ENCODE assay signal across 27 mouse cellular contexts in the genomic region with DNA sequence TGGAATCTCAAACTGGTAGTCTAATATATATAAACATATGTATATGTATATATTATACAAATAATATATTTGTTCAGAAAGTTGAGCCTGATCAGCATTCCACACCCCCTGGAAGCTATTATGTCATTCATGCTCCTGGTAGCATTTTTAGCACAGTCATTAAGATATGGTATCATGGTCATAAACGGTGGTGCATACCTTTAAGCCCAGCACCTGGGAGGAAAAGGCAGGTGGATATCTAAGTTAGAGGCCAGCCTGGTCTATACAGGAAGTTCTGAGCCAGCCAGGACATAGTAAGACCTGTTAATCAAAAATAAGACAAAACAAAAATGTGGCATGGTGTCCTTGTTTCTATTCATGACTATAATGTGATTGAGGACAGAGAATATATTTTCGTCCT.
"Had no signal": no experiment of that assay in that cellular context is flagged by ENCODE, and none has a peak within 500 bp of the region (broad histone marks: within the 10 kb centered on the region; RNA-seq: fewer than 3 reads in every experiment).

No protein-coding gene starts in this region.

- H3K27me3 ChIP-seq: embryonic facial prominence, embryonic 12.5 days; embryonic facial prominence, embryonic 13.5 days; embryonic facial prominence, embryonic 15.5 days; forebrain, embryonic 12.5 days; forebrain, embryonic 13.5 days; forebrain, embryonic 15.5 days had no signal

- H3K27ac ChIP-seq: embryonic facial prominence, embryonic 10.5 days; embryonic facial prominence, embryonic 12.5 days; embryonic facial prominence, embryonic 13.5 days; embryonic facial prominence, embryonic 15.5 days; forebrain, embryonic 10.5 days; forebrain, embryonic 12.5 days; forebrain, embryonic 13.5 days; forebrain, embryonic 15.5 days; gastrocnemius, adult 2 months; heart, adult 2 months had no signal

- H3K4me2 ChIP-seq: embryonic facial prominence, embryonic 12.5 days; embryonic facial prominence, embryonic 13.5 days; embryonic facial prominence, embryonic 15.5 days; forebrain, embryonic 12.5 days; forebrain, embryonic 13.5 days; forebrain, embryonic 15.5 days had no signal

- H3K4me3 ChIP-seq: embryonic facial prominence, embryonic 10.5 days; embryonic facial prominence, embryonic 12.5 days; embryonic facial prominence, embryonic 13.5 days; embryonic facial prominence, embryonic 15.5 days; erythroblast, embryonic 14.5 days; forebrain, embryonic 10.5 days; forebrain, embryonic 12.5 days; forebrain, embryonic 13.5 days; forebrain, embryonic 15.5 days; gastrocnemius, adult 2 months; heart, adult 2 months had no signal

- DNase-seq: cerebellum, adult 8-10 months; cerebellum, adult 9-10 months; cerebellum, adult 9-11 months; cerebellum, postnatal 10 days; cerebellum, postnatal 14 days; cerebellum, postnatal 25 days; cerebellum, postnatal 36 days; embryo, embryonic 11 days; forebrain, postnatal 0 days; gastrocnemius, adult 2 months; gastrocnemius, postnatal 10 days; gastrocnemius, postnatal 14 days; gastrocnemius, postnatal 25 days; gastrocnemius, postnatal 36 days; heart, adult 18-20 months; heart, adult 2 months had no signal

- ATAC-seq: forebrain, embryonic 13.5 days; forebrain, embryonic 14.5 days; forebrain, embryonic 15.5 days; forebrain, embryonic 16.5 days; forebrain, postnatal 0 days had no signal

- H3K9ac ChIP-seq: embryonic facial prominence, embryonic 12.5 days; embryonic facial prominence, embryonic 13.5 days; embryonic facial prominence, embryonic 15.5 days; forebrain, embryonic 12.5 days; forebrain, embryonic 13.5 days; forebrain, embryonic 15.5 days; forebrain, postnatal 0 days had no signal

- H3K9me3 ChIP-seq: embryonic facial prominence, embryonic 12.5 days; embryonic facial prominence, embryonic 15.5 days; forebrain, embryonic 12.5 days had no signal

- H3K36me3 ChIP-seq: embryonic facial prominence, embryonic 10.5 days; embryonic facial prominence, embryonic 12.5 days; embryonic facial prominence, embryonic 13.5 days; embryonic facial prominence, embryonic 15.5 days; forebrain, embryonic 10.5 days; forebrain, embryonic 12.5 days; forebrain, embryonic 15.5 days had no signal

- H3K4me1 ChIP-seq: embryonic facial prominence, embryonic 10.5 days; embryonic facial prominence, embryonic 12.5 days; embryonic facial prominence, embryonic 15.5 days had no signal
